Mouse (Mus musculus) embryonic fibroblast, embryonic 13.5 days (primary cell): Measurements from ENCODE around the gene Rassf1.

Experiments
- CTCF ChIP-seq: IDR thresholded peaks from 2 replicates; pipeline ENCODE4 v1.5.1; 2011; ENCODE audit warnings: mild to moderate bottlenecking, control low read depth, low read length, moderate library complexity, borderline replicate concordance; ENCODE audit not compliant: insufficient read depth
- POLR2A ChIP-seq: IDR thresholded peaks from 2 replicates; pipeline ENCODE4 v1.6.1; 2011; ENCODE audit warnings: low read depth, mild to moderate bottlenecking, control low read depth, low read length, moderate library complexity

GRCm38 (mm10) chr9:107608741-107609432, 57.5 kb downstream of the Rassf1 start, which contains the start of gene Sema3b:
- TF ChIP-seq POLR2A (no peak), CTCF (no peak)
